Mouse (Mus musculus): ENCODE results near the gene Cyren.
A peak's percentile ranks its signal among the peaks of the same experiment; 100 is the strongest.

Cyren gene

DNA sequence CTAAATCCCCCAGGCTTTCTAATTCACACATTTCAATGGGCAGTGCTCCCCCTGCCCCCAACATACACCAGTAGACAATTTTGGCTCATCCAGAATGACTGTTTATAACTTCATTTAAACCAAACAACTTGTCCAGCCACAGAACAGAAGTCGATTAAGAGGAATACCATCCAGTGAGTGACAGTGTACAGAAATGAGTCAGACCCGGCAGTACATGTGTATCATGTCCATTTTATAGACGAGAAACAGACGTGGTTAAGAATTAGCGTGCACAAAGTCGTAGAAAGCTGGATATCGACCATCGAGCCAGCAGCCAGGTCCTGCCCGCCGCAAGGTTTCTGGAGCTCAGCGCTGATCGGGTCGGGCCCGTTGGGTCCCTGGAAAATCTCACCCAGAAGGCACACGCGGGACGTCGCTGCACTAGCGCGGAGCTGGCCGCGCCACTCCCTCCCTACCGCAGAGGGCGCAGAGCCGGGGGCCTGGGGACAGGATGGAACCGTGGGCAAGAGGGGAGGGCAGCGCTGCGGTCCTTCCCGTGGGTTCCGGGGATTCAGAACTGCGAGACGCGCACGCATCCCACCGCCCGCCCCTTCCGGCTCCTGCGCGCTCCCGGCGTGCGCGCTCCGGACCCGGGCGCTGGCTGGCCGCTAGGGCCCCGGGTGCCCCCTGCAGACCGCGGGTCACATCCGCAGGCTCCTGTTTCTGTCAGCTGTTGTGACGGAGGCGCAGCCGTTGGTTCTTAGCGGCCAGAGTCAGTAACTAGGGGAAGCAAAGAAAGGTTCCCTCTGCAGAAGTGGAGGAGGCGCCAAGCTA lies at the start of gene Cyren:
Cyren (minus strand) TSS at position 552 of the 813 bp plus-strand sequence.
- peak; percentile 91 for DNase-seq

DNA sequence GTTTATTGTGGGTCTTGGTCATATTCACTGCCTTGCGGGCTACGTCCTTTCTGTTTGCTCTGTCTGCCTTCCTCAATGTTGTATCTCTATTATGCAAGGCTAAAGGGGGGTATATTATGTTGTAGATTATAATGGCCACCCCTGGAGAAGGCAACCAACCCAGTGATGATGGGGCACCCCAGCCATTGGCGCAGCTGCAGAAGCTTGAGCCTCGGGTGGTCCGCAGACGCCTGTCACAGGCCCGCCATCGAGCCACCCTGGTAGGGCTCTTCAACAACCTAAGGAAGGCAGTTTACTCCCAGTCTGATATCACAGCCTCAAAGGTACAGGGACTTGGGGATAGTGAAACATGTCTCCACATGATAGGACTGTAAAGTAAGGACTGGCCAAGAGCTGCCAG lies 49.7 kb upstream of the Cyren start:
- DNase-seq: no peak

DNA sequence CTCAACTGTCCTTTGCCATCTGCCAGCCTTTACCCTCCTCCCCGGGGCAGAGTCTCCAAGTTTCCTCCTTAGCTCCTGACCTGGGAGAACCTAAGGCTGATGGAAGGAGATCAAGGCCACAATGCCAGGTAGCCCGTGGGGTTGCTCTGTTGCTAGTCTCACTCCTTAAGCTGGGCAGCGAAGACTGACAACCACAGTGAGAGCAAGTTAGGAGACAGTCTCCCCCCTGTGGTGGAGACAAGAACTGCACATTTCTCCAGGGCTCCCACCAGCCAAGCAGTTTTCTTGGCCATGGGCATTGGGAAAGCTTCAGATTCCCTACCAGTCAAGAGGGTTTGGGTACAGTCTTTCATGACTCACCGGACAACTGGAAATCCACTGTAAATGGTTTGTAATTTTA lies 49.3 kb upstream of the Cyren start:
- DNase-seq: peak; percentile 48

DNA sequence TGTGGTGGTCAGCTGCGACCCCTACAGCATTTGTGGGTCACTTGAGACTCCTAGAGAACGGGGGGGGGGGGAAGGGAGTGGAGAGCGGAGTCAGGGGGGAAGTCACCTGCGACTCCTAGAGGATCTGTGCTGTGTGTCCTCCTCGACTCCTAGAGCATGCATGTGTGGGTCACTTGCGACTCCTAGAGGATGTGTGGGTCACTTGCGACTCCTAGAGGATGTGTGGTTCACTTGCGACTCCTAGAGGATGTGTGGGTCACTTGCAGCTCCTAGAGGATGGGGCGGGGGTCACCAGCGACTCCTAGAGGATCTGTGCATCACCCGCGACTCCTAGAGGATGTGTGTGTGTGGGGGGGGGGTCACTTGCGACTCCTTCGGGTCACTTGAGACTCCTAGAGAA lies 44.1 kb upstream of the Cyren start:
- no peak for DNase-seq

DNA sequence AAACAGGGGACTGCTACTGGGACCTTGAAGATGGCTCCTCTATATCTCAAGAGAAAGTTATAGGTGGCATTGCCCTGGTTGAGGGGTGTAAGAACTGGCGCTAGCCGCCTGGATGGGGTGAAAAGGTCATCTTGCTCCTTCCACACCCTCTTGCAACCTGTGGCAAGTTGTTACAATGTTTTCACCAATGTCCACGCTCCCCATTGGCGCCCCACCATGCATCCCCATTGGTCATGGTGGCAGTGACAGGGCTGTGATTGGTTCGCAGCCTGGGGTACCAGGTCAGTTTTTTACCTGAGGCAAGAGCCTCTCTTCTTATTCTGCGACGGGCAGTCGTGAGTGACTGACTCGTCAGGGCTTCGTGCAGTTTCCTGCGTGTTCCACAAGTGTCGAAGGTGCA lies 42.8 kb upstream of the Cyren start:
- no peak for DNase-seq

DNA sequence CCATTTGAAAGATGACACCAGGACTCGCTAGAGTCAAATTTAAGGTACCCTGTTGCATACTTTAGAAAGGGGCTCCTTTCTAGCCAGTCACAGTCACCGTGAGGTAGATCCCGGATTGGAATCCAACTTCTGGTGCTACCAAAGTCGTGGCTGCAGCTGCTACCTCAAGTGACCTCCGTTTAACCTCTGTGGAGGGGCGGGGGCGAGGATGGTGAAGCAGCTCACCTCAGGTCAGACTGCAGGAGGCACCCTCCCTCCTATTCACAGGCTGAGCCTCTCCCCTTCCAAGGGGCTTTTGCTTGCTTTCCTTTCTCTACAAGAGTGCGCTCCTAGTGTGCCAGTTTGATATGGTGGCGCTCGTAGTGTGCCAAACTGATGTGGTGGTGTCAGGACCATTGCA lies 42.1 kb upstream of the Cyren start, which contains the start of gene Stra8:
Stra8 (plus strand) TSS at position 208 of the 400 bp plus-strand sequence.
- DNase-seq: no peak

DNA sequence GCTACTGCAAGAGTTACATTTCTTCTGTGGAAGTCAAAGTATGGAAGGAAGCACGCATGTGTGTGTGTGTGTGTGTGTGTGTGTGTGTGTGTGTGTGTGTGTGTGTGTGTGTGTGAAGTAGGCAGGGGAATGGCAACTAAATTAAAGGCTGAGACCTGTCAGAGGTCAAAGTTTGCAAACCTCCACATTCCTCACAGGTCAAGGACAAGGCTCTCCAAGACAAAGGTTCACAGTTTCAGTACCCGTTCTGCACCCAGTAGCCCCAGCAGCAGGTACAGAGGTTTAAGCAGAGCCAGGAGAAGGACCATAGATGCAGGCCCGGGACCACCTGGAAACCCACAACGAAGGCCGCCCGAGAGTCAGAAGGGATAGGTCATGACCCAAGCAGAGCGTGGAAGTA lies 41.3 kb upstream of the Cyren start:
- DNase-seq: no peak

DNA sequence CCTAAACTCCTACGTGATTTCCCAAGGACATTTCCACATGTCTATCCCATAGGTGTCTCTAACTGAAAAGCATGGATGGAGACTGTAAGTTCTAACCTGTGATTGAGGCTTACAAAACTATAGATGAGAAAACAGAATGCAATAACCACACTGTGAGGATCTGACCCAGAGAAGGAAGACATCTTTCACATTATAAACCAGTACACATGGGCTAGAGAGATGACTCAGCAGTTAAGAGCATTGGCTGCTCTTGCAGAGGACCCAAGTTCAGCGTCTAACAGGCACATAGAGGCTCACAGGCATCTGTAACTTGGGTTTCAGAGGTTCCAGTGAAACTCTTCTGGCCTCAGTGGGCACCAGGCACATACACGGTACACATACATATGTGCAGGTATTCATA lies 36.6 kb upstream of the Cyren start:
- DNase-seq: no peak

DNA sequence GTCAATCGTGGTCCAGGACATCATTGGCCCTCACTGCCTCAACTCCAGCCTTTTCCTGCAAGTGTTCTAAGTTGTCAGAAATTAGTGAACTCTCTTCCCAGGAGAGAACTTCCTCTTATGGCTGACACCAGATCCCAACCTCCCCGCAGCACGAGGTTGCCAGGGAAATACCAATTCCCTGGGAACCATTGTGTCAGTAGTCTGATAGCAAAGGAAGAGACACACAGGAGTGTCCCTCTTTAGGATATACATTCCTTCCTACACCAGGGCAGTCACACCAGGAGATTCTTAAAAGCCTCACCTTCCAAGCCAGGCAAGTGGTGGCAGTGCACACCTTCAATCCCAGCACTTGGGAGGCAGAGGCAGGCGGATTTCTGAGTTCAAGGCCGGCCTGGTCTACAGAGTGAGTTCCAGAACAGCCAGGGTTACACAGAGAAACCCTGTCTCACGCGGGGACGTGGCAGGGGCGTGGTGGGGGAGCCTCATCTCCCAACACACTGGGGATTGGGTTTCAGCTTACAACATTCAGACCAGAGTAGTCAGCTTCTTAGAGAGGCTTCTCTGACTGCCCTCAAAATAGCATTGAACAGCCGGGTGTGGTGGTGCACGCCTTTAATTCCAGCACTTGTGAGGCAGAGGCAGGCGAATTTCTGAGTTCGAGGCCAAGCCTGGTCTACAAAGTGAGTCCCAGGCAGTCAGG lies 35.6 kb upstream of the Cyren start:
- DNase-seq: no peak

DNA sequence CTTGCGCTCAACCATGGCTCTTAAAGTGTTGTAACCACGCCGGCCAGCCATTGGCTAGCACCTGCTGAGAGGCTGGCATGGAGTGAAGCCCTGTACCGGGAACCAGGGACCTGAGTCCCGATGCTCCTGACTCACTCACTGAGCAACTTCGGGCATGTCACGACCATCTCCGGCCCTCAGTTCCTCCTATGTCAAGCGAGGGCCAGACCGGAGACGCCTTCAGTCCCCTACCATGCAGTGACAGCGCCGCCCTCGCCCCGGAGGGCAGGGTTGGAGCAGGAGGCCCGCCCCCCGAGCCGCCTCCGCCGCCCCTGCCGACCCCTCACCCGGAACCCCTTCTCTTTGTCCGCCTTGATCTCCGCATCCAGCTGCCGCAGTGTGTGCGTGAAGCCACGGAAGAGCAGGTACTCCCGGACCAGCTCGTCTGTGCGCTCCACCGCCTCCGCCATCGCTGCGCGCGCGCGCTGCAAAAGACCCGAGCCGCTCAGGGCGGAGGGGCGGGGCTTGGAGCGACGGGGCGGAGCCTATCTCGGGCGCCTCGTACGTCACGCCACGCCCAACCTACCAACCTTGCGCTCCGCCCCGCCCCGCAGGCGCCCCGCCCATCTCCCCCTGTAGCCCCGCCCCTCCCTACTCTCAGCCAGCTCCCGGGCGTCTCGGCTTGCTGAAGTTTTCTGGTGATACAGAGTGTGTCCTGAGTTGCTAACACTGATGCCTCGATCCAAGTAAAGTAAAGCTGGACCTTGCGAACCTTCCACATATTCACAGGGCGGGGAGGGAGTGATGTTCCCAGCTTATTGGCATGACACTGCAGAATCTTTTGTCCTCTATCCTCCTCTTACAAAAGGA lies 32.7 kb upstream of the Cyren start, which contains the start of gene Wdr91:
Wdr91 (minus strand) TSS at position 506 of the 849 bp plus-strand sequence.
- DNase-seq: peak; percentile 91

DNA sequence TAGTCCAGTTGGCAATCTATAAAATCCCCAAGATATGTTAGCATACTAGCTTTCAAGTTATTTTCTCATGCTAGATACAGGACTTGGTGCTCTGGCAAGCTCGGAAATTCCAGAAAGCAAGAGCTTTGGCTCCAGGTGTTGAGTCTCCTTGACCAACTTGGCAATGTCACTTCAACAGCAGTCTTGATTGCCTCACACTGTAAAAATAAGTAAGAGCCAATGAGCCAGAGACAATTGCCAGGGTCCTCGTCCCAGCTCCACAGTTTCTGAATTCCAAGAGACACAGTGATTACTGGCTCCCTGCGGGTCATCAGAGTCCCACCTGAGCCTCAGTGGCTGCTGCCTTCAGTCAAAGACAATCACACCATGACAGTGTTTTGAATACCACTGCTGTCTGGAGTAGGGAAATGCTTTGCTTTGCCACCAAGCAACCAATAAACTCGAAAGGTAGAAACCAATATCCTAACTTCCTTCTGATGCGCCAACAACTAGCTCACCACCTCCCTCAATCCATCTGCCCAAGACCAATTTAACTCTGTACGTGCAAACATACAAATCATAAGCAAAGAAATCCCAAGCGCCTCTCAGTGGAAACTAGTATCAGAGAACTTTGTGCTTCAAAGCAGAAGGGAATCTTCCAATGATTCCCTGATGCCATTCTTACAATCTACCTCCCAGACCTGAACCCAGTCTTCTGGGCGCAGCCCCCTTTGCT lies 31.9 kb upstream of the Cyren start:
- DNase-seq: no peak

DNA sequence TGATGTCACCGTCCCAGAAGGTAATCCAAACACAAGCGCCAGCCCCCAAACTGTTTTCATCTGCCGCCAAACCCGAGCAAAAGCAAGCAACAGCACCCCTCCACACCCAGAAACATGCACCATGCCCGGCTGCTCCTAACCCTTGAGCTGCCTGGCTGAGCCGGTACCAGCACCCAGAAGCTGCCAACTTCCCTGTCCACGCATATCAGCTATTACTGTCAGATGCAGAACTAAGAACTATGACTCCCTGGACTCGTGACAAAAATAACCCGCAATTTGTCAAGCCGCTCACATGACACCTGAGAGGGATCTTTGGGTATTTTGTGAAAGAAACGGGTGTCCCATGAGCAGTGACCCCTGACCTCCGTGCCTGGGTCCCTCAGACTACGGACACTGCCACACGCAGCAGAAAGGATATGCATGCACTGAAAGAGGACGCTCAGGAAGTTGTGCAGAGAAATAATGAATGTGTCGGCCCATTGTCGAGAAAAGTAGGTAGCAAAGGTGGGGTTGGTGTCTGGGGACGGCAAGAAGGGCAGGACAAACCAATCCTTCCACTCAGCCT lies 29.9 kb upstream of the Cyren start:
- no peak for DNase-seq

DNA sequence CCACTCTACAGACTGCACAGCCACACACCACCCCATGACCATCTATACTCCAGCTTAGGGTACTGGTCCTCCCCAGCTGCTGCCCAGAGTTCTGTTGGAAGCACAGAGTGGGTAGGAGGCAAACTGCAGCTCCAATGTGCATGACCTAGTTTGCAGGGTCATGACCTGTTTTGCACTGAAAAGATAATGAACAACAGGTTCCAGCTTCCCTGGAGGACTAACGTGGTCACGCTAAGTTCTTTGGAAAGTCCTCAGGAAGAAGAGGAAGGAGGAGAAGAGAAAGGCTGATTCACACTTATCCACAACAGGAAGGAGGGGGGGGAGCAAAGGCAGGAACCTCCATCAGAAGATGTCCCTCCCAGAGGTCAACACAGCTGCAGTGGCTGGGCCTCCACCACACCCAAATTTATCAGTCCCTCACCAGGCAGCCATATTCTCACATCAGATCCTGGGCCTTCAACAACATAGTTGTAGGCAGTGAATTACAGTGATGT lies 29.3 kb upstream of the Cyren start:
- DNase-seq: no peak

DNA sequence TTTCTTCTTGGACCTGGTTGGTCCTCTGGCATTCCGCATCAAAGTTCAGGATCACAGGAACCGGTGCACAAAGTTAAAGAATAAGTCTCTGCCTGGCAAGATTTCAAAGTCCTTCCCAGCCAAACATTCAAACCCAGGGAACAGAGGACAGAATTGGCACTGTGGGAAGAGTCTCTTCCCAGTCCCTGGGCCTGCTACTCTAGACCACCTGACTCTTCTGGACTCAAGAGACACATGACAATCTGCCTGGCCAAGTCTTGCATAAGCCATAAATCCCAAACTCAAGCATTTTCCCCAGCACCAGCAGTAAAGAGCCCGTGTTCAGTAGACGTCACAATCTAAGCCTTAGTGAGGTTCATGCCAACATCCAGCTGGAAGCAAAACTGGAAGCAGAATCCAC lies 28.8 kb upstream of the Cyren start:
- no peak for DNase-seq

DNA sequence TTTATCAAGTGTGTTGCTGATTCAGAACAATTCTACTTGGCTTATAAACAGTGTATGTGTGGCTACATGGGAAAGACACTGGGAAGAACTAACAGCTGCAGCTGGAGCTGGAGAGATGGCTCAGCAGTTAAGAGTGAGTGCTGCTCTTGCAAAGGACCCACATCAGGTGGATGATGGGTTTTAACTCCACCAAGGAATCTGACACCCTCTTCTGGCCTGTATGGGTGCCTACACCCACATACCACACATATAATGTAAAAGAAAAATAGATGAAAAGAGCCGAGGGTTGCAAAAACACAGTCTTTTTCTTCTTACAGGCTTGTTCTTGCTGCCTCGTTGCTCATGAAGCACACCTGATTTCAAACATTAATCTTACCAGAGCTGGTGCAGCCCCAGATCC lies 28.3 kb upstream of the Cyren start:
- DNase-seq: no peak

DNA sequence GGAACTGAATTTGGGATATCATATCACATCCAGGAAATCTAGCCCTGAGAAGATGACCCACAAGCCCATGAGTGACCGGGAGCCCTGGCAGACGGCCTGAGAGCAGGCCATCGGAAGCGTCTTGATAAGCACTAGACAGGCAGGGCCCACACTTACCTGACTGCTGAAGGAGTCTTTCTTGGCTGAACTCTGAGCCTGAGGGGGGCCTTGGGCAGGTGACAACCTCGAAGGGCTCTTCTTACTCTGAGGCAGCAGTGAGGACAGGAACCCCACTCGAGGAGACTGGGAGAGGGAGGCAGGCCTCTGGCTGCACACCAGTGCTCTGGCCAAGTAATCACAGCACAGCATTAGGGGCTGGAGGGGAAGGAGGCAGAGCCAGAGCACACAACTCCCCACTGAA lies 26.5 kb upstream of the Cyren start:
- no peak for DNase-seq

DNA sequence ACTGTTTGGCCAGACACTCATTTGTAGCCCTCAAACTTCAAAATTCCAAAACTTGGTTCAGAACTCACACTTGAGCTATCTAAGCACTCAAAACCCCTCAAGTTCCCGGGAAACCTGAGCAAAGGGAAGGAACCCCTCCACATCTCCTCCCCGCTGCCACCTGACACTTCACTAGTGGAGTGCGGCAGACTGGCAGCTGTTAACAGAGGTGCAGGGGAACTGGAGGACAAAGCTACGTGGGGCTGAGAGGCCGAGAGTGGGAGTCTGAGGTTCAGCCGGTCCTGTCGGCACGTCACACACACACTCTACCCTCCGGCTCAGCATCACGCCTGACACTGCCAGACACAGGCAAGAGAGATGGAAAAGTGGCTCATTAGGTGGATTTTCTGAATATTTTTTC lies 26.0 kb upstream of the Cyren start:
- no peak for DNase-seq

DNA sequence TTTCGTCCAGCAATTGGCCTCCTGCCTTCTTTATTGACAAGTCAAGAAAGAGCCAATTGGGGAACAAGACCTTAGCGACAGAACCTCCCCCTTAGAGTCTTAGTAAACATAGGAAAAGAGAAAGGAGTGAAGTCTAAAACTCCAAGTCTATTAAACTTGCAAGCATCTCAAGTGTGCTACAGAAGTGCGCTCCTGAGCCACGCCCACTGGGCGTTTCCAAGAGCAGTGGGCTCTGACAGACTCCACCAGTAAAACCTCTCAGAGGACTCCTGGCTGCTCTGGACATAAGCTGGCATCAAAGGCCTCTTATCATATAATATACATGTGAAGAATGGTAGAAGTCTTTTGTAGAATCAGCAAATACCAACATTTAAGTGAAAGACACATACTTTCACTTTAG lies 25.6 kb upstream of the Cyren start:
- no peak for DNase-seq

DNA sequence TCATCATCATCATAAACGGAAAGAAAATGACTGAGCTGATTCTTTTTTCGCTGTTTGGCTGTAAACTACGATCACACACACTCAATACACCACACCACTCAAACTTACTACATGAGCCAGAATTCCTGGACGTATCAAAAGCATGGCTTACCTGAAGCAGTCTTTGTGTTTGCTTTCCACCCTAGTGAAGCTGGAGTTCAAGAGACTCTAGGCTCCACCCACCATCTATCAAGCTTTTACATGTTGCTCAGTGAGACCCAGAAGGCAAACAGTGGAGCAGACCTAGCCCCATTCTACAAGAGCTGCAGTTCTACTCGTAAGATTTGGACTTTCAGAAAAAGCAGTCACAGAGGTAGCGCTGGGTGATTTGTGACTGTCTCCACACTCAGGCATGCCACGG lies 24.7 kb upstream of the Cyren start:
- DNase-seq: no peak

DNA sequence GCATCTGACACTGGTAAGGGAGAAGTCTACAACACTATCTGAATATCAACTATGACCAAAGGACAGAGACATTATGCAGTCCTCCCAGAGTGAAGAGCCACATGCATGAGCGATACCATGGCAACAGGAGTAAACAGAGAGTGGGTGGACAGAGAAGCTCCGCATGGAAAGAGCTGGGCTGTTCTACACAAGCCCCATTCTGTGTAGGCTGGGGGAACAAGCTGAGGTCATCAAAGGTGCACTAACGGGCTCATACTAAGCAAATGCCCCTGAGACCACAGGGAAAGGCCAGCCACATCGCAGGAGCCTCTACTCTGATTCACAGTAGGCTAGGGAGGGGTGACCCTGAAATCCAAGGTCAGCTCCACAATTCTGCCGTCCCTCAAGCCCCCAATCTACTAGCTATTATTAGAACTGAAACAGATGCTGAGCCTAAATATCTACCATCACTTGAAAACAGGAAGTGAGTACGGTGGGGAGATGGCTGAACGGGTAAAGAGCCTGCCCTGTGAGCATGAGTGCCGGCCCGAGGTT lies 24.1 kb upstream of the Cyren start:
- DNase-seq: no peak

DNA sequence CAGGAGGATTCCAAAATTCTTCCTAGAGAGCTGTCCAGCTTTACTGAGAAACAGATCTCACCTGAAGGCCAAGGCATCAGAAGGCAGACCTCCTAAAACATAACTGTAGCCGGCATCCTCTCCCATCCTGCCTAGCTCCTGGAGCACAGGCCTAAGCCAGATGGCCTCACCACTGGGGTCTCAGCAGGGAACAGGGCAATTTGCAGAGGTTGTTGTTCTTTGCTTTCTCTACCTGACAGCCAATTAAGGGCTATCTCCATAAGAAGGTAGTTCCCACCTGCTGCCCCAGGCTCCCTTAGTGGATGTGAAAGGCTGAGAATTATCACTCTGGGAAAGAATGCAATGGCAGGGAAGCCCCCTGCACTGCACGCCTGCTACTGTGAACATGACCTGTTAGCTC lies 23.1 kb upstream of the Cyren start:
- no peak for DNase-seq

DNA sequence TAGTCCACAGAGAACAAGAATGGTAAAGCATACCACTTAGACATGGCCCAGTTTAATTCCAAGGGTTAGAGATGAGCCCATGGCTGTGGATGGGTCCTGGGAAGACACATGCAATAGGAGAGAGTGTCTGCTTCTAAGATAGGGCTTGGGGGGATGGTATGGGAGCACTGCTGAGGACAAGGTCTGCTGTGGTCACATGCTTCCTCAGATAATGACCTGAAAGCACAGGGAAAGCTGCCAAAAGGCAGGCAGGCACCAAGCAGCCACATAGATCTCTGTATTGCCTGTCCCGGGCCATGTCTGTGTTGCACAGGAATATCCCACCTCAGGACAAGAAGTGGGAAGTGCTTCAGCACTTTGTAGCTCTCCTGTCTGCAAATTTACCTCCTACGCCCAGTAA lies 21.3 kb upstream of the Cyren start:
- no peak for DNase-seq

Data from right cerebral cortex, postnatal 25 days (tissue).